Mouse (Mus musculus): ENCODE results near the gene Bcorl1.

DNA sequence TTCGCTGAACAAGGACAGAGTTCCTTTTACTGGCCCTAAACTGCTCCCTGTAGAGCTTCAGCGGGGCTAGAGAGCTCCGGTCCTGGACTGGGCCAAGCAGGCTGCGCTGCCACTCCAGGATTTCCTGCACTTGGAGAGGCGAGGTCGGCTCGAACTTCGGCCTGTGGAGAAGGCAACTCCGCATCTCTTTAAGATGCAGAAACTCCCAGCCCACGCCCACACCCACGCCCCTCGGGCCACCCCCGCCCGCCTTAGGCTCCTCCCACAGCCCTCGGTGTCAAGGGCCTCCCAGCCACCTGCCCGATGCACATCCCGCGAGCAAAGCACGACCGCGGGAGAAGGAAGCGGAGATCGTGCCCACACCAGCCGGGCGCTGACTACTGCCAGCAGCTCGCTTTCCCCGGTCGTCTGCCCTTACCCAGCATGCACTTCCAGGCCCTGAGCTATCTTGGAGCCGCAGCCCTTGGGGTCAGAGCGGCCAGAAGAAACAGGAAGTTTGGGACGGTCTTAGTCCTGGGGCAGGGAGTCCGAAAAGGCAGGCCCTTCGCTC is 26.6 kb upstream of the Bcorl1 start:
- no peak for TF ChIP-seq POLR2A (IDR thresholded peaks at IDR 0.05; ENCODE audit: control insufficient read depth, low read depth, low read length)
- TF ChIP-seq CTCF (IDR thresholded peaks at IDR 0.05; ENCODE audit: control insufficient read depth, insufficient read depth, insufficient replicate concordance, low read depth, low read length), result no peak

Data from testis, adult 2 months (tissue).